ENCODE assay signal across 20 mouse cellular contexts in the genomic region with DNA sequence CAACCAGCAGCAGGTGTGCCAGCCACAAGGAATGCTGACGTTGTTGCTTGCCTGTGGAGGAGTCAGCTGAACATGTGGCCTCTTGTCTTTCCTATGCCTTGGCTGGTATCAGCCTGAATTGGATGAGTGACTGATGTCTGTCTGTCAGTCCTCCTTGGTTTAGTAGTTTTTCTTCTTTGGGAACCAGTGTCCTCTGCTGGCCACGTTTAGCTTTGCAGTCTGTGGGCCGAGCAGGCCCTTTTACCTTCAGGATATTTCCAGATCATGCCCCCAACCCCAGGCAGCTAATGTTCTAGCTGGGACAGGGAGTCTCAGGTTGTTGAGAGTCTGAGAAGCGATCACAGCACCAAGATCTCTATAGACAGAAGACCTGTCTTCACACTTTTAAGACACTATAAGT. TPM values are rescaled to one million over a fixed set of nuclear protein-coding genes. Genes with fewer than 3 reads are reported as not detected.
A peak's percentile ranks its signal among the peaks of the same experiment; 100 is the strongest.
DNase-seq lines count a peak whose midpoint lies in the region; ATAC-seq and TF ChIP-seq lines count a peak whose summit lies in the region.
"Had no signal": no experiment of that assay in that cellular context is flagged by ENCODE, and none has a peak within 500 bp of the region (broad histone marks: within the 10 kb centered on the region; RNA-seq: fewer than 3 reads in every experiment).

No protein-coding gene starts in this region.

- no peaks in the 10 kb centered on the region for H3K27me3 ChIP-seq in forebrain, postnatal 0 days (ENCODE audit: insufficient read depth, low read length)
- no peaks in the 10 kb centered on the region for H3K27me3 ChIP-seq in forebrain, embryonic 11.5 days (ENCODE audit: control insufficient read depth, insufficient read depth, low read length)
- H3K27me3 ChIP-seq: heart, embryonic 13.5 days; limb, embryonic 12.5 days; neural tube, embryonic 13.5 days had no signal

- H3K4me2 ChIP-seq in forebrain, postnatal 0 days (ENCODE audit: low read depth), result no peak overlapping the region
- H3K4me2 ChIP-seq in forebrain, embryonic 11.5 days (ENCODE audit: low read depth, low read length, severe bottlenecking), result no peak overlapping the region
- H3K4me2 ChIP-seq: heart, embryonic 13.5 days; limb, embryonic 12.5 days; neural tube, embryonic 13.5 days had no signal

- intact Hi-C loops in left cerebral cortex, adult 2 months (cut with DNase I), result no loop called here

- TF ChIP-seq CTCF in forebrain, postnatal 0 days (IDR thresholded peaks at IDR 0.05; ENCODE audit: low read depth), result peak; percentile 14; the same call in 1 of the 2 replicates
- peak; percentile 50 for TF ChIP-seq CTCF in left cerebral cortex, adult 2 months (IDR thresholded peaks at IDR 0.05)

- H3K4me3 ChIP-seq in forebrain, postnatal 0 days (ENCODE audit: low read depth, low read length), result no peak overlapping the region
- no peak overlapping the region for H3K4me3 ChIP-seq in forebrain, embryonic 11.5 days (ENCODE audit: low read depth, low read length)
- H3K4me3 ChIP-seq in left cerebral cortex, adult 2 months, result no peak overlapping the region
- H3K4me3 ChIP-seq: embryonic facial prominence, embryonic 10.5 days; erythroblast, embryonic 14.5 days; heart, embryonic 13.5 days; limb, embryonic 12.5 days; neural tube, embryonic 13.5 days had no signal

- H3K4me1 ChIP-seq in forebrain, postnatal 0 days (ENCODE audit: insufficient read depth), result no peaks in the 10 kb centered on the region
- no peaks in the 10 kb centered on the region for H3K4me1 ChIP-seq in forebrain, embryonic 11.5 days (replicated peaks; ENCODE audit: control insufficient read depth, insufficient read depth, low read length)
- H3K4me1 ChIP-seq: embryonic facial prominence, embryonic 10.5 days; heart, embryonic 13.5 days; limb, embryonic 12.5 days; neural tube, embryonic 13.5 days had no signal

- ATAC-seq in forebrain, postnatal 0 days, result no peak
- ATAC-seq in forebrain, embryonic 11.5 days (replicated peaks; ENCODE audit: low FRiP score), result no peak
- ATAC-seq: activated CD4-positive, CD25-positive, alpha-beta regulatory T cell, adult 4 months; inflammation-experienced regulatory T-cells, adult 6 months had no signal

- H3K36me3 ChIP-seq in forebrain, postnatal 0 days (ENCODE audit: insufficient read depth), result no peaks in the 10 kb centered on the region
- no peaks in the 10 kb centered on the region for H3K36me3 ChIP-seq in forebrain, embryonic 11.5 days (ENCODE audit: control insufficient read depth, insufficient read depth, low read length)
- H3K36me3 ChIP-seq: embryonic facial prominence, embryonic 10.5 days; heart, embryonic 13.5 days; limb, embryonic 12.5 days; neural tube, embryonic 13.5 days had no signal

- WGBS in forebrain, postnatal 0 days, result 42% methylated on average over 4 of the region's 4 CpGs
- WGBS in forebrain, embryonic 11.5 days, result 47% methylated on average over 4 of the region's 4 CpGs

- DNase-seq in forebrain, postnatal 0 days, result no peak
- no peak for DNase-seq in forebrain, embryonic 11.5 days (ENCODE audit: low spot score)
- DNase-seq in left cerebral cortex, adult 2 months (ENCODE audit: extremely low spot score in 1 of 2, low spot score in 2 of 2), result no peak
- DNase-seq in left cerebral cortex, adult 8-10 months (ENCODE audit: low spot score in 2 of 2), result no peak
- DNase-seq in thymus, postnatal 25 days, result peak; percentile 6
- no peak for DNase-seq in thymus, postnatal 0 days (ENCODE audit: low spot score)
- DNase-seq in thymus, postnatal 4 days, result peak; percentile 34
- DNase-seq in cerebellum, adult 8-10 months, result no peak
- DNase-seq: adrenal gland, postnatal 25 days; cerebellum, postnatal 14 days; gastrocnemius, postnatal 14 days; layer of hippocampus, postnatal 36 days; right cerebral cortex, postnatal 4 days had no signal

- no peak overlapping the region for H3K9ac ChIP-seq in forebrain, postnatal 0 days
- no peak overlapping the region for H3K9ac ChIP-seq in forebrain, embryonic 11.5 days (ENCODE audit: low read length)
- H3K9ac ChIP-seq: heart, embryonic 13.5 days; limb, embryonic 12.5 days; neural tube, embryonic 13.5 days had no signal

- no peak overlapping the region for H3K27ac ChIP-seq in forebrain, postnatal 0 days (ENCODE audit: low read depth, low read length)
- no peak overlapping the region for H3K27ac ChIP-seq in forebrain, embryonic 11.5 days (ENCODE audit: low read depth, low read length)
- no peak overlapping the region for H3K27ac ChIP-seq in left cerebral cortex, adult 2 months
- H3K27ac ChIP-seq: embryonic facial prominence, embryonic 10.5 days; heart, embryonic 13.5 days; limb, embryonic 12.5 days; neural tube, embryonic 13.5 days had no signal

- H3K9me3 ChIP-seq in forebrain, postnatal 0 days (ENCODE audit: low read length), result no peaks in the 10 kb centered on the region
- H3K9me3 ChIP-seq in forebrain, embryonic 11.5 days (ENCODE audit: control insufficient read depth, low read length), result no peaks in the 10 kb centered on the region
- H3K9me3 ChIP-seq: embryonic facial prominence, embryonic 10.5 days; heart, embryonic 13.5 days; limb, embryonic 12.5 days; neural tube, embryonic 13.5 days had no signal

RNA-seq across cellular contexts. Expression of a gene that starts 18.7 kb away (rescaled TPM):
- total RNA-seq in forebrain, postnatal 0 days (2014; rRNA removed), result 13.6 and 15.4 TPM in 2 replicates
- polyA plus RNA-seq in forebrain, postnatal 0 days (2015; fragmentation: Nextera tagmentation; extraction: Ambion mirVana), result 4.5 and 7.2 TPM in 2 replicates
- 30.2 and 34.4 TPM in 2 replicates for polyA plus RNA-seq in forebrain, embryonic 11.5 days (2014; fragmentation: Nextera tagmentation; extraction: Ambion mirVana)
- 100 to 1,000 TPM; 138 to 142 TPM for total RNA-seq in left cerebral cortex, adult 2 months (2021)
- total RNA-seq in left cerebral cortex, adult 8-10 months (2022), result 100 to 1,000 TPM; 138 to 154 (median 150) TPM
- polyA plus RNA-seq in thymus, postnatal 0 days (2015; fragmentation: Nextera tagmentation; extraction: Ambion mirVana), result 4.9 and 6.0 TPM in 2 replicates
- polyA plus RNA-seq: activated CD4-positive, CD25-positive, alpha-beta regulatory T cell, adult 4 months; erythroblast, embryonic 14.5 days had no signal

Comparison
In these comparisons a context has a peak if more than half of its experiments do, and no peak if none do; other contexts are left out.
1. DNase-seq: peak in thymus, postnatal 25 days (single experiment) and thymus, postnatal 4 days (single experiment); none in forebrain, postnatal 0 days (single experiment), forebrain, embryonic 11.5 days (single experiment), left cerebral cortex, adult 2 months (0 of 2), left cerebral cortex, adult 8-10 months (0 of 2), thymus, postnatal 0 days (single experiment) and cerebellum, adult 8-10 months (single experiment).